Mouse (Mus musculus) gastrocnemius, adult 18-20 months (tissue): ENCODE results near the gene Bcl2l10. TPM values are rescaled to one million over a fixed set of nuclear protein-coding genes. Genes with fewer than 3 reads are reported as not detected.
A peak's percentile ranks its signal among the peaks of the same experiment; 100 is the strongest.
"Not testable (repeated sequence)": the region's sequence is repeated elsewhere in the genome, so short reads cannot be mapped to it uniquely, and the experiment has no call there.

ENCODE experiments used
- DNase-seq: peaks from one replicate; pipeline ENCODE4 v3.0.0; 2021; ENCODE audit warnings: low spot score
- total RNA-seq, 2 experiments: library from RNA; stranded (reverse); gene quantifications; 2 replicates each; pipeline ENCODE4 v1.2.3; 2021

The Bcl2l10 gene
- total RNA-seq, 2 experiments from 2014 or later = not detected

- DNase-seq = no peak
Measured at GRCm38 (mm10) chr9:75342433-75342832, 5.1 kb upstream of the Bcl2l10 start.

DNA sequence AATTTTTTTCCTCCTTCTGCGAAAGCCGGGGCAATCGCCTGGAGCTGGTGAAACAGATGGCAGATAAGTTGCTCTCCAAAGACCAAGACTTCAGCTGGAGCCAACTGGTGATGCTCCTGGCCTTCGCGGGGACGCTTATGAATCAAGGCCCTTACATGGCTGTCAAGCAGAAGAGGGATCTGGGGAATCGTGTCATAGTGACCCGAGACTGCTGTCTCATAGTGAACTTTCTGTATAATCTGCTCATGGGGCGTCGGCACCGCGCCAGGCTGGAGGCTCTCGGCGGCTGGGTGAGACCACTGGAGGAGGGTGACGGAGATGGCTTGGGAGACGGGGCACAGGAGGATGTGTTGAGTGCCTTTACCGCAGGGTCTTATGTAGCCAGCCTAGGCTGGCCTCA is 508 bp downstream of the Bcl2l10 start:
- DNase-seq = no peak

DNA sequence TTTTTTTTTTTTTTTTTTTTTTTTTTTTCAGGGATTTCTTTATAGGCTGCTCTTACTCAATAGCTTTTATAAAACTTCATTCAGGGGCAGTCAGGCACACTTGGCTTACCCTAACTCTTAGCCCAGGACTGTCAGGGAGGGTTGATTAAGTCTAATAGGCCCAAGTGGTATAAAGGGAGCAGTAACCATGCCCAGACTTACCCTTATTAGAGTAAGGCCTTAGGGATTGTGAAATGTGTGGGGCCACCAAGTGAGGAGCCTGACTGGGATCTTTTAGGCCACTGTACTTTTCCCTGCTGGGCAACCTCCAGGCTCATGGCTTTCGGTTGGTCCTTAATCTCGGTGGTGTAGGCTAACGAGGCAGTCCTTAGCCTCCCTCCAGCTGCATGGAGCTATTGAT is 1.1 kb downstream of the Bcl2l10 start:
- no peak for DNase-seq

- no peak for DNase-seq
Measured at GRCm38 (mm10) chr9:75353094-75353493, 5.5 kb downstream of the Bcl2l10 start.

- DNase-seq = no peak
Measured at GRCm38 (mm10) chr9:75355783-75356182, 8.2 kb downstream of the Bcl2l10 start.

- DNase-seq = no peak
Measured at GRCm38 (mm10) chr9:75357087-75357654, 9.6 kb downstream of the Bcl2l10 start.

GRCm38 (mm10) chr9:75361699-75362098 is 14.1 kb downstream of the Bcl2l10 start:
- peak; percentile 79 for DNase-seq

DNA sequence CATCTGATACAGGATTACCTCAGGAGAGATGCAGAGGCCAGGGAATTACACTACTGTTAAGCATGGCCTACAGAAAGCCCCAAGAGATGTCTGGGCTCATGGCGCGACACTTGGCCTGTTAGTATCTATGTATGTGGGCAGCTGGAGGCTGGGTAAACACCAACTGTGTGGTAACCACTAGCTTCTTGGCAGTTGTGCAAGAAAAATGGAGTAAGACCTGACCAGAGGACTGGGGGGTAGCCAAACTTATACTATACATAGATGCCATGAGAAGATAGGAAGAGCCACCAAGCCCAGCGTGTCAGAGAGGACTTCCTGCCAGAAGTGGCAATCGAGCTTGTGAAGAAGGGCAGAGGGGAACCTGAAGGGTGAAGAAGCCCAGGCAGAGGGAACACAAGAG is 14.6 kb downstream of the Bcl2l10 start:
- no peak for DNase-seq

DNA sequence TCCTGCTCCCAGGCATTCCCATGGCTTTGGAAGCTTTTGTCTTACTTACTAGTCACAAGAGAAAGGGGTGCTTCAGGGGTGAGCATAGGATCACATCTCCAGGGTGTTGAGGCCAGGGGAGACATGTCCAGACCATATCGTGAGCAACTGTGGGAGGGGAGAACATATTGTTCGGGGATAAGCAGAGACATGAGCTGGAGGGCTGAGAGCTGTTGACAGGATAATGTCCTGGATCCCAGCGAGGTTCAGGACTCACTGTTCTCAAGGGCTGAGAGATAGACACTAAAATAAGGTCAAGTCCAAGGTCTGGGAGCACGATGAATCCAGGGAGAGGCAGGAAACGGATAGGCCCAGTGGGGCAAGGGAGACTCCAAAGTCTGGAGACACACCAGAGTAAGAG is 15.4 kb downstream of the Bcl2l10 start:
- DNase-seq = no peak

- not testable (repeated sequence) for DNase-seq
Measured at GRCm38 (mm10) chr9:75363702-75364101, 16.1 kb downstream of the Bcl2l10 start.

DNA sequence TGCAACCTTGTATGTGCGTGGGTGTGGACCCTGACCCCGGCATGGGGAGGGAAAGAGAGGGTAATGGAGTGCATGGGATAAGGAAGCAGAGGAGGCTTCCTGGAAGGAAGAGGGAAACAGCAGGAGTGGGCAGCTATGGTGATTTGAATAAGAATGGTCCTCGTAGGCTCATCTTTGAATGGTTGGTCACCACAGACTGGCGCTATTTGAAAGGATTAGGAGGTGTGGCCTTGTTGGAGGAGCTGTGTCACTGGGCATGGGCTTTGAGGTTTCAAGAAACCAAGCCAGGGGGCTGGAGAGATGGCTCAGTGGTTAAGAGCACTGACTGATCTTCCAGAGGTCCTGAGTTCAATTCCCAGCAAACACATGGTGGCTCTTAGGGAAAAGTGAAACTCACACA is 17.6 kb downstream of the Bcl2l10 start:
- no peak for DNase-seq

GRCm38 (mm10) chr9:75366191-75366590 is 18.6 kb downstream of the Bcl2l10 start:
- no peak for DNase-seq

DNA sequence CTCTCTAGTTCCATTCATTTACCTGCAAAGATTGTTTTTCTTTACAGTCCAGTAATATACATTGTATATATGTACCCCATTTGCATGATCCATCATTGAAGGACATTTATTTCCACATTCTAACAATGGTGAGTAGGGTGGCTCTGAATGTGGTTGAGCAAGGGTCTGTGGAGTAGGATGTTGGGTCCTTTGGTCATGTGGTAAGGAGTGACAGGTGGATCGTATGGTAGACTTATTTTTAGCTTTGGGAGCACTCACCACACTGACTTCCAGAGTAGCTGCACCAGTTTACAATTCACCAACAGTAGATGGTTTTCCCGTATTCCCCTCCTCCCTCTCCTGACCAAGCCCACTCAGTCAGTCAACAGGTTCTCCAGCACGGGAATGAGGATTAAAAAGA is 21.2 kb downstream of the Bcl2l10 start:
- no peak for DNase-seq

GRCm38 (mm10) chr9:75375606-75376005 is 28.0 kb downstream of the Bcl2l10 start:
- DNase-seq = no peak

- DNase-seq = no peak
Measured at GRCm38 (mm10) chr9:75376428-75376827, 28.9 kb downstream of the Bcl2l10 start.

DNA sequence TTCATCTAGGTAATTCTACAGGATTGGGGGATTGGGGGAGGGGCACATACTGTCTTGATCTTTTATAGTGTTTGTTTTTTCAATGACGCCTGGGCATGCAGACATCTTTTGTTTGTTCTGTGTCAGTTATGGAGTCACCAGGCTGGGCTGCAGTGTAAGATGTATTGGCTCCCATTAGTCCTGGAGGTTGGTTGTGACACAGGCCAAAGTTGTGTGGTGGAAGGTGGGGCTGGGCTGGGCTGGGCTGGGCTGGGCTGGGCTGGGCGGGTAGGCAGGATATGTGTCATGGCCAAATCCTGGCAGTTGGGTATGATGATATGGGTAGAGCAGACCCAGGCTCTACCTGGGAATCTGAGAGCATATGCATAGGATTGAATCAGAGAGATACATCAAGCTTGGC is 31.2 kb downstream of the Bcl2l10 start:
- no peak for DNase-seq

- no peak for DNase-seq
Measured at GRCm38 (mm10) chr9:75382825-75383224, 35.3 kb downstream of the Bcl2l10 start.

GRCm38 (mm10) chr9:75383785-75384184 is 36.2 kb downstream of the Bcl2l10 start:
- no peak for DNase-seq

GRCm38 (mm10) chr9:75384337-75384962 is 36.9 kb downstream of the Bcl2l10 start:
- no peak for DNase-seq

- DNase-seq = no peak
Measured at GRCm38 (mm10) chr9:75385218-75385974, 37.8 kb downstream of the Bcl2l10 start.

DNA sequence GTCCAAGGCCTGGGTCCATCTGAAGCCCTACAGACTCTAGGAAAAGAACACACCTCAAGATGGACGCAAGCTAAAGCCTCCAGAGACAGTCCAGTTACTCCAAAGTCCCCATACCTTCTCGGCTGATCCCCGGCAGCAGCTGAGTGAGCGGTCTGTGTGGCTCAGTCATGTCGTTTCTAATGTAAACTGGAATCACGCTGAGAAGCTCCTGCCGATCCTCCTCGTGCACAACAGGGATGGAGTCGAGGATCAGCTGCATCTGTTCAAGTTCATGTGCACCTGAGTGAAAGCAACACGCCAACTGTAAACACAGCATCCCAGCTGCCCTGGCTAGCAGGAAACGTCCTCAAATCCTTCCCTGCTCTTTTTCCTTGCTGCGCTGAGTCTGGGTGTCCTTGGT is 45.7 kb downstream of the Bcl2l10 start:
- DNase-seq = no peak

DNA sequence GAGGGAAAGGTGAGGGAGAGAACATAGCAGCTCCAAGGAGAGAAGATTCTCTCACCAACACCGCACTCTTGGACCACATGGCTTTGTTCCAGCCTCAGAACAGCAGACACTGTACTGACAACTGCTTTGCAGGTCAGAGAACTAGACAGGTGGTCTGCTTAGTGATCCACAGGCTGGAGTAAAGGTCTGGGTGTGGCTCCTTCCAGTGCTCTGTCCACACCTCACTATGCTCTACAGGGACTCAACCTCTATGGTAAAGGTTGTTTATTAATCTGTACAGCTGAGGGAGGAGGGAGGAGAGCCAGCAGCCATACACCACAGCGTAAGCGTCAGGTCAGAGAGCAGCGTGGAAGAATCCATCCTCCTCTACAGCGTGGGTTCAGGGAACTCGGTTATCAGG is 48.4 kb downstream of the Bcl2l10 start:
- DNase-seq = no peak

DNA sequence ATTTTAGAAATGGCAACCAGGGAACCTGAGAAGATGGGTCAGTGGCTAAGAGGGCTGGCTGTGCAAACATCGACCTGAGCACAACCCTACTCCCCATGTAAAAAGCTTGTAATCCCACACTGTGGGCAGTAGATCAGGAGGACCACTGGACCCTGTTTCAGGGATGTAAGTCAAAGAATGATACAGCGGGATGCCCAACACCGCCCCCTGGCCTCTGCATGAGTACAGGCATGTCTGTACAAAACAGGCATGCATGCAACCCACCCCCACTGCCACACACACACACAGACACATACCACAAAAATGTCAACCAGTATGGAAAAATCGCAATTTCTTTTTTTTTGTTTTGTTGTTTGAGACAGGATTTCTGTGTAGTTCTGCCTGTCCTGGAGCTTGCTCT is 51.5 kb downstream of the Bcl2l10 start:
- no peak for DNase-seq
